Mouse (Mus musculus): Measurements from ENCODE around the gene Glis2.

Glis2 gene

GRCm38 (mm10) chr16:4640267-4641005 lies 45.9 kb downstream of the Glis2 start:
- DNase-seq (ENCODE audit: low spot score): no peak

- no peak for DNase-seq (ENCODE audit: low spot score)
These were observed 46.8 kb downstream of the Glis2 start for GRCm38 (mm10) chr16:4641119-4641838.

GRCm38 (mm10) chr16:4642190-4642589 lies 47.7 kb downstream of the Glis2 start:
- no peak for DNase-seq (ENCODE audit: low spot score)

- DNase-seq (ENCODE audit: low spot score): no peak
These were observed 48.4 kb downstream of the Glis2 start for GRCm38 (mm10) chr16:4642937-4643336.

GRCm38 (mm10) chr16:4643670-4644419 lies 49.3 kb downstream of the Glis2 start:
- DNase-seq (ENCODE audit: low spot score): peak; percentile 67

GRCm38 (mm10) chr16:4645867-4646266 lies 51.4 kb downstream of the Glis2 start:
- no peak for DNase-seq (ENCODE audit: low spot score)

GRCm38 (mm10) chr16:4646831-4647230 lies 52.3 kb downstream of the Glis2 start:
- no peak for DNase-seq (ENCODE audit: low spot score)

GRCm38 (mm10) chr16:4647651-4648141 lies 53.2 kb downstream of the Glis2 start:
- no peak for DNase-seq (ENCODE audit: low spot score)

- no peak for DNase-seq (ENCODE audit: low spot score)
These were observed 54.0 kb downstream of the Glis2 start for GRCm38 (mm10) chr16:4648416-4649023.

GRCm38 (mm10) chr16:4649211-4649610 lies 54.7 kb downstream of the Glis2 start:
- no peak for DNase-seq (ENCODE audit: low spot score)

GRCm38 (mm10) chr16:4649692-4650091 lies 55.2 kb downstream of the Glis2 start:
- DNase-seq (ENCODE audit: low spot score): no peak

- no peak for DNase-seq (ENCODE audit: low spot score)
These were observed 55.6 kb downstream of the Glis2 start for GRCm38 (mm10) chr16:4650161-4650560.

- no peak for DNase-seq (ENCODE audit: low spot score)
These were observed 56.6 kb downstream of the Glis2 start for GRCm38 (mm10) chr16:4651081-4651480.

GRCm38 (mm10) chr16:4651624-4652023 lies 57.1 kb downstream of the Glis2 start:
- DNase-seq (ENCODE audit: low spot score): no peak

- no peak for DNase-seq (ENCODE audit: low spot score)
These were observed 58.3 kb downstream of the Glis2 start for GRCm38 (mm10) chr16:4652707-4653416.

GRCm38 (mm10) chr16:4654706-4655105 lies 60.2 kb downstream of the Glis2 start:
- DNase-seq (ENCODE audit: low spot score): no peak

- no peak for DNase-seq (ENCODE audit: low spot score)
These were observed 60.8 kb downstream of the Glis2 start for GRCm38 (mm10) chr16:4655251-4655734.

GRCm38 (mm10) chr16:4655764-4656570 lies 61.5 kb downstream of the Glis2 start:
- no peak for DNase-seq (ENCODE audit: low spot score)

- DNase-seq (ENCODE audit: low spot score): no peak
These were observed 62.1 kb downstream of the Glis2 start for GRCm38 (mm10) chr16:4656571-4657081.

GRCm38 (mm10) chr16:4658781-4659245 lies 64.3 kb downstream of the Glis2 start:
- DNase-seq (ENCODE audit: low spot score): no peak
